Mouse (Mus musculus) forebrain, embryonic 13.5 days (tissue): ENCODE results near the gene Chmp2a. TPM values are rescaled to one million over a fixed set of nuclear protein-coding genes. Genes with fewer than 3 reads are reported as not detected.

ENCODE experiments used
- ATAC-seq: fragments of 200-750 bp; cut with Nextera tagmentation; 2 replicates; pipeline ENCODE4 v1.8.0; 2017
- H3K27ac ChIP-seq: fragments of 300-500 bp; sonication (generic); 2 replicates; pipeline ENCODE4 v1.5.1; 2015; ENCODE audit warnings: inconsistent platforms, mild to moderate bottlenecking, moderate library complexity
- H3K27me3 ChIP-seq: fragments of 300-500 bp; sonication (generic); 2 replicates; pipeline ENCODE4 v1.6.1; 2015; ENCODE audit warnings: mild to moderate bottlenecking, inconsistent platforms
- H3K36me3 ChIP-seq: fragments of 300-500 bp; sonication (generic); 2 replicates; pipeline ENCODE4 v1.6.1; 2015; ENCODE audit warnings: mild to moderate bottlenecking, inconsistent platforms; ENCODE audit not compliant: poor library complexity, severe bottlenecking
- H3K4me1 ChIP-seq: fragments of 300-500 bp; sonication (generic); 2 replicates; pipeline ENCODE4 v1.6.1; 2015; ENCODE audit warnings: inconsistent platforms
- H3K4me2 ChIP-seq: fragments of 300-500 bp; sonication (generic); 2 replicates; pipeline ENCODE4 v1.6.1; 2015; ENCODE audit warnings: inconsistent platforms, mild to moderate bottlenecking, moderate library complexity
- H3K4me3 ChIP-seq: fragments of 300-500 bp; sonication (generic); 2 replicates; pipeline ENCODE4 v1.5.1; 2015; ENCODE audit warnings: mild to moderate bottlenecking, inconsistent platforms
- H3K9ac ChIP-seq: fragments of 300-500 bp; sonication (generic); 2 replicates; pipeline ENCODE4 v1.6.1; 2015; ENCODE audit warnings: mild to moderate bottlenecking, inconsistent platforms
- H3K9me3 ChIP-seq: fragments of 300-500 bp; sonication (generic); replicated peaks from 2 replicates; pipeline ENCODE4 v1.6.1; 2016; ENCODE audit warnings: inconsistent platforms
- WGBS: fragments of 180-500 bp; shearing (Covaris S2); methylation state at CpG from one replicate; pipeline ENCODE4 v1.1.7; 2015; 5-methylcytosine and 5-hydroxymethylcytosine counted together
- polyA plus RNA-seq: library from polyadenylated mRNA; unstranded; fragments of >200 nt; fragmentation: Nextera tagmentation; extraction: Ambion mirVana; gene quantifications from 2 replicates; pipeline ENCODE4 v1.2.1, GENCODE M21; 2015

Gene Chmp2a
- polyA plus RNA-seq, 1 experiment from 2014 or later, result 168 TPM

GRCm38 (mm10) chr7:12993148-12993547 lies 41.5 kb downstream of the Chmp2a start:
- WGBS, result 88% methylated on average over 10 of the region's 10 CpGs
- no peaks in the 10 kb centered on the region for H3K4me1 ChIP-seq
- H3K9me3 ChIP-seq, result no peaks in the 10 kb centered on the region
- H3K27ac ChIP-seq, result no peak overlapping the region
- H3K4me2 ChIP-seq, result no peak overlapping the region
- H3K27me3 ChIP-seq, result no peaks in the 10 kb centered on the region; the same call in 1 of the 2 replicates
- ATAC-seq, result no peak
- no peak overlapping the region for H3K9ac ChIP-seq
- H3K4me3 ChIP-seq, result no peak overlapping the region
- no peaks in the 10 kb centered on the region for H3K36me3 ChIP-seq

GRCm38 (mm10) chr7:12992222-12992621 lies 42.4 kb downstream of the Chmp2a start:
- H3K4me3 ChIP-seq, result no peak overlapping the region
- ATAC-seq, result no peak
- no peak overlapping the region for H3K9ac ChIP-seq
- H3K36me3 ChIP-seq, result no peaks in the 10 kb centered on the region
- 5% methylated on average over 3 of the region's 3 CpGs for WGBS
- no peak overlapping the region for H3K4me2 ChIP-seq
- H3K4me1 ChIP-seq, result no peaks in the 10 kb centered on the region
- no peaks in the 10 kb centered on the region for H3K9me3 ChIP-seq
- no peaks in the 10 kb centered on the region for H3K27me3 ChIP-seq
- no peak overlapping the region for H3K27ac ChIP-seq

GRCm38 (mm10) chr7:12987409-12988189 lies 47.0 kb downstream of the Chmp2a start:
- Histone ChIP-seq H3K27ac (no peak overlapping the region), H3K4me3 (no peak overlapping the region), H3K27me3 (no peaks in the 10 kb centered on the region), H3K9ac (no peak overlapping the region), H3K36me3 (0 out of 2 replicates have a peak, but pooled peaks cover 1% of the 10 kb centered on the region), H3K9me3 (no peaks in the 10 kb centered on the region), H3K4me1 (no peaks in the 10 kb centered on the region), H3K4me2 (no peak overlapping the region)
- 86% methylated on average over 8 of the region's 8 CpGs for WGBS
- no peak for ATAC-seq

GRCm38 (mm10) chr7:12986906-12987305 lies 47.7 kb downstream of the Chmp2a start:
- 0 out of 2 replicates have a peak, but pooled peaks cover 8% of the 10 kb centered on the region for H3K36me3 ChIP-seq
- no peak for ATAC-seq

GRCm38 (mm10) chr7:12985724-12986123 lies 48.9 kb downstream of the Chmp2a start:
- H3K4me3 ChIP-seq, result no peak overlapping the region
- H3K27me3 ChIP-seq, result no peaks in the 10 kb centered on the region
- H3K27ac ChIP-seq, result no peak overlapping the region
- no peak overlapping the region for H3K4me2 ChIP-seq
- H3K4me1 ChIP-seq, result no peaks in the 10 kb centered on the region
- 87% methylated on average over 1 of the region's 1 CpGs for WGBS
- 0 out of 2 replicates have a peak, but pooled peaks cover 11% of the 10 kb centered on the region for H3K36me3 ChIP-seq
- ATAC-seq, result no peak
- H3K9me3 ChIP-seq, result no peaks in the 10 kb centered on the region
- H3K9ac ChIP-seq, result no peak overlapping the region

More at GRCm38 (mm10) chr7:12986906-12987305, 47.7 kb downstream of the Chmp2a start:
- Histone ChIP-seq H3K9me3 (no peaks in the 10 kb centered on the region), H3K27me3 (no peaks in the 10 kb centered on the region), H3K4me3 (no peak overlapping the region), H3K4me2 (no peak overlapping the region), H3K9ac (no peak overlapping the region), H3K27ac (no peak overlapping the region), H3K4me1 (no peaks in the 10 kb centered on the region)
- 84% methylated on average over 8 of the region's 8 CpGs for WGBS

Other genes with a start within 250 kb of the Chmp2a start
- 11.4 and 14.9 TPM in 2 replicates for gene Zscan18, start 231.2 kb downstream of the Chmp2a start, polyA plus RNA-seq
- gene Zfp329, start 215.9 kb downstream of the Chmp2a start, polyA plus RNA-seq, result 31.0 and 31.4 TPM in 2 replicates
- 32.6 and 33.3 TPM in 2 replicates for gene Zfp110, start 200.0 kb downstream of the Chmp2a start, polyA plus RNA-seq
- 7.0 and 7.5 TPM in 2 replicates for gene Zfp128, start 153.6 kb downstream of the Chmp2a start, polyA plus RNA-seq
- gene Zscan22, start 137.0 kb downstream of the Chmp2a start, polyA plus RNA-seq, result 11.8 and 13.6 TPM in 2 replicates
- 820 and 824 TPM in 2 replicates for gene Rps5, start 112.5 kb downstream of the Chmp2a start, polyA plus RNA-seq
- 0.74 and 0.78 TPM in 2 replicates for gene Rnf225, start 107.4 kb downstream of the Chmp2a start, polyA plus RNA-seq
- 12.3 and 12.5 TPM in 2 replicates for gene Zfp324, start 69.0 kb downstream of the Chmp2a start, polyA plus RNA-seq
- gene Zfp446, start 57.0 kb downstream of the Chmp2a start, polyA plus RNA-seq, result 12.7 and 14.5 TPM in 2 replicates
- 0.12 and 0.53 TPM in 2 replicates for gene Slc27a5, start 36.6 kb downstream of the Chmp2a start, polyA plus RNA-seq
- gene Trim28, start 35.7 kb downstream of the Chmp2a start, polyA plus RNA-seq, result 270 and 289 TPM in 2 replicates
- 32.8 and 37.1 TPM in 2 replicates for gene Zbtb45, start 24.8 kb downstream of the Chmp2a start, polyA plus RNA-seq
- 44.0 and 53.7 TPM in 2 replicates for gene Ube2m, start 3.5 kb upstream of the Chmp2a start, polyA plus RNA-seq
- 5.1 and 6.0 TPM in 2 replicates for gene Mzf1, start 20.0 kb upstream of the Chmp2a start, polyA plus RNA-seq
- gene Vmn1r85, start 60.4 kb upstream of the Chmp2a start, polyA plus RNA-seq, result not detected in 2 replicates
- gene Vmn1r86, start 85.1 kb upstream of the Chmp2a start, polyA plus RNA-seq, result not detected in 2 replicates
- gene Vmn1r87, start 105.3 kb upstream of the Chmp2a start, polyA plus RNA-seq, result not detected in 2 replicates
- not detected in 2 replicates for gene Vmn1r88, start 124.8 kb upstream of the Chmp2a start, polyA plus RNA-seq
- not detected in 2 replicates for gene Vmn1r89, start 178.2 kb upstream of the Chmp2a start, polyA plus RNA-seq
- gene Lig1, start 242.5 kb upstream of the Chmp2a start, polyA plus RNA-seq, result 106 and 113 TPM in 2 replicates
- 14.5 and 15.8 TPM in 2 replicates for gene Zswim9, start 243.9 kb upstream of the Chmp2a start, polyA plus RNA-seq